Mouse (Mus musculus) limb, embryonic 11.5 days (tissue): Measurements from ENCODE around the gene F2r. TPM values are rescaled to one million over a fixed set of nuclear protein-coding genes. Genes with fewer than 3 reads are reported as not detected.

Experiments used
- ATAC-seq: fragments of 200-750 bp; cut with Nextera tagmentation; 2 replicates; pipeline ENCODE4 v1.8.0; 2017; ENCODE audit warnings: low read depth; ENCODE audit not compliant: insufficient number of reproducible peaks, low FRiP score, low TSS enrichment
- DNase-seq: peaks from one replicate; pipeline ENCODE4 v3.0.0-alpha.2; 2015; ENCODE audit warnings: low spot score
- H3K27ac ChIP-seq: fragments of 300-500 bp; sonication (generic); replicated peaks from 2 replicates; pipeline ENCODE4 v1.5.1; 2014; ENCODE audit warnings: low read depth, mild to moderate bottlenecking, low read length
- H3K27me3 ChIP-seq: fragments of 300-500 bp; sonication (generic); 2 replicates; pipeline ENCODE4 v1.6.1; 2014; ENCODE audit warnings: mild to moderate bottlenecking, low read length, mixed read lengths; ENCODE audit not compliant: control insufficient read depth, insufficient read depth
- H3K36me3 ChIP-seq: fragments of 300-500 bp; sonication (generic); 2 replicates; pipeline ENCODE4 v1.6.1; 2014; ENCODE audit warnings: mild to moderate bottlenecking, low read length, moderate library complexity, mixed read lengths; ENCODE audit not compliant: control insufficient read depth, insufficient read depth
- H3K4me1 ChIP-seq: fragments of 300-500 bp; sonication (generic); 2 replicates; pipeline ENCODE4 v1.6.1; 2014; ENCODE audit warnings: low read length, mixed read lengths; ENCODE audit not compliant: control insufficient read depth, insufficient read depth
- H3K4me2 ChIP-seq: fragments of 300-500 bp; sonication (generic); 2 replicates; pipeline ENCODE4 v1.6.1; 2014; ENCODE audit warnings: low read depth, mild to moderate bottlenecking, moderate library complexity; ENCODE audit not compliant: severe bottlenecking
- H3K4me3 ChIP-seq: fragments of 300-500 bp; sonication (generic); 2 replicates; pipeline ENCODE4 v1.5.1; 2014; ENCODE audit warnings: low read depth, low read length
- H3K9ac ChIP-seq: fragments of 300-500 bp; sonication (generic); 2 replicates; pipeline ENCODE4 v1.6.1; 2014; ENCODE audit warnings: mild to moderate bottlenecking, low read length
- H3K9me3 ChIP-seq: fragments of 300-500 bp; sonication (generic); 2 replicates; pipeline ENCODE4 v1.6.1; 2016; ENCODE audit warnings: low read length; ENCODE audit not compliant: control insufficient read depth
- WGBS: fragments of 180-500 bp; shearing (Covaris S2); extraction: QIAGEN DNeasy Blood & Tissue Kit; methylation state at CpG from one replicate; pipeline ENCODE4 v1.1.7; 2014; 5-methylcytosine and 5-hydroxymethylcytosine counted together
- polyA plus RNA-seq: library from polyadenylated mRNA; unstranded; fragments of >200 nt; fragmentation: Nextera tagmentation; extraction: Ambion mirVana; gene quantifications from 2 replicates; pipeline ENCODE4 v1.2.1, GENCODE M21; 2014

Gene F2r
- polyA plus RNA-seq, 1 experiment from 2014 or later = 157 TPM

DNA sequence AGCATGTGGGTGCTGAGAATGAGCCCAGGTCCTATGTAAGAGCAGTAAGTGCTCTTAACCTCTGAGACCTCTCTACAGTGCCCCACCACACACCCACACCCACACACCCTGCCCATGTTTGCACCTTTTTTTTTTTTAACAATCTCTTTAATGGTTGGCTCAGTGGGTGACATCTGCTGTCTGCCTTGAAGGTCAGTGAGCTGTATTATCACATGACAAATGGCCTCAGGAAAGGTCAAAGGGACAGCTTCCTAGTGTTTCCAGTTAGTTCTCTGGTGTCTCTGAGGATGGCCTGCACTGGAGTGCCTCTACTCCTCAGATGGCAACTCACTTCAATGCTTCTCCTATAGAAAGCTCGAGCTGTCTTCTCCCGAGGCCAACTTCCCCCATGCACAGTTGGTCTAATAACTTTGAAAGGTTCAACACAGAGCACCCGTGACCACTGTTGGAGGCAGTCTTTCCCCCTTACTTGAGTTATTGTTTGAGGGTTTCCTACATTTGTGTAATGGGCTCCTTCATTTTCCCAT lies 18.4 kb downstream of the F2r start:
- no peaks in the 10 kb centered on the region for H3K9me3 ChIP-seq
- H3K4me1 ChIP-seq = no peaks in the 10 kb centered on the region
- H3K4me2 ChIP-seq = no peak overlapping the region
- ATAC-seq (no peak), DNase-seq (no peak)
- 76% methylated on average over 3 of the region's 3 CpGs for WGBS
- no peak overlapping the region for H3K9ac ChIP-seq
- H3K27ac ChIP-seq = no peak overlapping the region
- no peak overlapping the region for H3K4me3 ChIP-seq
- H3K36me3 ChIP-seq = peaks cover 18% of the 10 kb centered on the region
- no peaks in the 10 kb centered on the region for H3K27me3 ChIP-seq

DNA sequence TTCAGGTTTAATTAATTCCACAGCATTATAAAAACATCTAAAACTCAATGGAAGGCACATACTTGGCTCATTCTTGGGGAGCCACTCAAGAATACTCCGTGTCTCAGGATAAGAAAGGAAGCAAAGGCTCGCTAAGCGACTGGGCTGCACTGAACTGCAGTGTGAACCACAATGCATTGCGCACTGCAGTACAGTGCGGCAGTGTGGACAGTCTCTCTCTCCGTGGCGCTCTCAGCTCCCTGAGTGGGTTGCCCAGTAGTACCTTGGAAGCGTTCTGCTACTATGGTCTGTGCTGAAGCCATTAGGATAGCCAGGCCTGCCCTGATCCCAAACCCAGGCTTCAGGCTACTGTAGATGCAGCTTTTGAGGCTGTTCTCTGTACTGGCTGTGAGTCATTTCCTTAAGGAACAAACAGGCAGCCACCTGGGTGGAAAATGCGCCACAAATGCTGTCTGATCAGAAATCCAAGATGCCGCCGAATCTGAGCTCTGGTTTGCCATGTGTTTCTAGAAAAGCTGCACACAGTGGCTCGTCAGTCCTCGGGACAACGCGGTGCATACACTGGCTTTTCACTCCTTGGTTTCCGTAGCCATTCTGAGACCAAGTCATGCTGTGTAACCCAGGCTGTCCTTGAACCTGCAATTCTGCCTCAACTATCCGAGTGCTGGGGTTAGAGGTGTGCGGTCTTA lies 19.9 kb downstream of the F2r start:
- WGBS = 89% methylated on average over 18 of the region's 18 CpGs
- H3K4me1 ChIP-seq = no peaks in the 10 kb centered on the region
- ATAC-seq = no peak
- DNase-seq = no peak
- H3K27ac ChIP-seq = no peak overlapping the region
- no peak overlapping the region for H3K4me3 ChIP-seq
- H3K9ac ChIP-seq = no peak overlapping the region
- H3K36me3 ChIP-seq = peaks cover 11% of the 10 kb centered on the region; the same call in 1 of the 2 replicates
- H3K27me3 ChIP-seq = no peaks in the 10 kb centered on the region
- no peak overlapping the region for H3K4me2 ChIP-seq
- H3K9me3 ChIP-seq = no peaks in the 10 kb centered on the region

DNA sequence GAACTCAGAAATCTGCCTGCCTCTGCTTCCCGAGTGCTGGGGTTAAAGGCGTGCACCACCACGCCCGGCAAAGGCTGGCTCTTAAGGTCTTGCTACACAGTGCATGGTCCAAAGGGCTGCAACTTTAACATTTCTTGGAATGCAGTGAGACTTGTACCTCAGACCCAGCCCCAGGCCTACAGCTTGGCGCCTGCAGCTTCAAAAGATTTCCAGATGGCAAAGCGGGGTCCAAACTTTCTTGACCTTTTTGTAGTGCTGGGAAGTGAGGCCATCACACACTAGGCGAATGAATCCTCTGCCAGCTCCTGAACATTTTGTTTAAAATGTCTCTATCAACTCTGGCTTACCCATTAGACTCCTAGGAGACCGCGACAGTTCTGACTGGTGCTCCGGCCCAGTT lies 20.7 kb downstream of the F2r start:
- no peaks in the 10 kb centered on the region for H3K27me3 ChIP-seq
- no peak overlapping the region for H3K27ac ChIP-seq
- 88% methylated on average over 10 of the region's 10 CpGs for WGBS
- DNase-seq = no peak
- peaks cover 8% of the 10 kb centered on the region; the same call in 1 of the 2 replicates for H3K36me3 ChIP-seq
- H3K9me3 ChIP-seq = no peaks in the 10 kb centered on the region
- H3K9ac ChIP-seq = no peak overlapping the region
- ATAC-seq = no peak
- no peak overlapping the region for H3K4me2 ChIP-seq
- no peak overlapping the region for H3K4me3 ChIP-seq
- H3K4me1 ChIP-seq = no peaks in the 10 kb centered on the region

DNA sequence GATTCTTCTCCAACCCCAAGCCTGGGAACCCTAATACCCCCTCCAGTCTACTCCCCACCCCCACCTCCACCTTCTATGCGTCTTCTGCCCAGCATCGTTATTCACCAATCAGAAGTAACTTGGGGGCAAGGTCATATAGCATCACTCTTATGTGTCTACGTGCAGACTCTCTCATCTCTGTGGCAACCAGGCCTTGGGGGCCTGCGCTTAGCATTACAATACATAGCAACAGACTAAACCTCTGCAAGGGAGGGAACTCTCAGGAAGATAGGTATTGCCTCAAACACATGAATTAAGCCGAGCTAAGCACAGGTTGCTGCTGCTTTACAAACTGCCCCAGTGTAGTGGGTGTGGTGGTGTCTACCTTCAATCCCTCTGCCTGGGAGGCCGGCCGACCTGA lies 21.6 kb downstream of the F2r start:
- H3K4me2 ChIP-seq = no peak overlapping the region
- no peak for ATAC-seq
- H3K27me3 ChIP-seq = no peaks in the 10 kb centered on the region
- H3K27ac ChIP-seq = no peak overlapping the region
- no peak for DNase-seq
- H3K9ac ChIP-seq = no peak overlapping the region
- H3K4me3 ChIP-seq = no peak overlapping the region
- H3K9me3 ChIP-seq = no peaks in the 10 kb centered on the region
- 87% methylated on average over 7 of the region's 7 CpGs for WGBS
- no peaks in the 10 kb centered on the region for H3K4me1 ChIP-seq
- peaks cover 5% of the 10 kb centered on the region; the same call in 1 of the 2 replicates for H3K36me3 ChIP-seq

DNA sequence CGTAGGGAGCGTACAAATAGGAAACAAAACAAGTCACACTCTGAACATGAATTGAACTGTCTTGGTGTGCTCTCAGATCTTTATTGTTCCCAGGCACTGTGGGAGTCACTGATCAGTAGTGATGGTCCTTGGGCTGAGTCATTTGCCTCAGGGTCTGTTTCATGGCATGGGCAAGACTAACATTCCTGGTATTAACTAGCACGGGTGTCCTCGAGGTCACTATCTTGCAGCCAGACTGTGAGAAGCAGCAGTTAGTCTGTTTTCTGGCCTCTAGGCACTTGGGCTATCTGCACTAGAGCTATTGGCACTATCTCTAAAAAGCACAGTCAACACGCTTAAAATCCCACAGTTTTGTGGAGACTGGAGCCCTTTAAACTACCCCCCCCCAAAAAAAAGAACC lies 22.4 kb downstream of the F2r start:
- no peak overlapping the region for H3K27ac ChIP-seq
- 73% methylated on average over 5 of the region's 5 CpGs for WGBS

DNA sequence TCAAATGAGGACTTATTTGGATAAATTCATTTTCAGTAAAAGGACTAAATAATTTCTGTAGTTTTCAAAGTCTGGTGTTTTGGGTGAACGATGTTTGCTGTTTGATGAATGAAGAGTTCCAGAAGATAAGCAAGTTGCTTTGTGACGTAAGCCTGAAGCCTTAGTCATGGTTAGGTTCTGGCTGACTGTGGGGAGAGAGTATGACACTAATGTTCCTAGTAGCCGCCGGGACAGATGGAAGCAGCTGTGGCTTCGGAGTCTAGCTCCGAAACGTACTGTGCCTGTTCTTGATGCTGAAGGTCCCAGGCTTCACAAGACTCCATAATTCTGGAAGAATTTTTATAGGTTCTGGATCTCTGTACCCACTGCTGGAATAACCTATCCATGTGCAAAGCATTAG lies 22.9 kb downstream of the F2r start:
- Histone ChIP-seq H3K9ac (no peak overlapping the region), H3K9me3 (no peaks in the 10 kb centered on the region), H3K27me3 (no peaks in the 10 kb centered on the region), H3K4me3 (no peak overlapping the region), H3K27ac (no peak overlapping the region), H3K4me1 (no peaks in the 10 kb centered on the region), H3K4me2 (no peak overlapping the region), H3K36me3 (peaks cover 3% of the 10 kb centered on the region; the same call in 1 of the 2 replicates)
- ATAC-seq (no peak), DNase-seq (no peak)
- WGBS = 86% methylated on average over 7 of the region's 7 CpGs

More for the DNA sequence above, 22.4 kb downstream of the F2r start:
- Histone ChIP-seq H3K4me2 (no peak overlapping the region), H3K27me3 (no peaks in the 10 kb centered on the region), H3K4me1 (no peaks in the 10 kb centered on the region), H3K9ac (no peak overlapping the region), H3K4me3 (no peak overlapping the region), H3K36me3 (peaks cover 3% of the 10 kb centered on the region; the same call in 1 of the 2 replicates), H3K9me3 (no peaks in the 10 kb centered on the region)
- DNase-seq (no peak), ATAC-seq (no peak)

DNA sequence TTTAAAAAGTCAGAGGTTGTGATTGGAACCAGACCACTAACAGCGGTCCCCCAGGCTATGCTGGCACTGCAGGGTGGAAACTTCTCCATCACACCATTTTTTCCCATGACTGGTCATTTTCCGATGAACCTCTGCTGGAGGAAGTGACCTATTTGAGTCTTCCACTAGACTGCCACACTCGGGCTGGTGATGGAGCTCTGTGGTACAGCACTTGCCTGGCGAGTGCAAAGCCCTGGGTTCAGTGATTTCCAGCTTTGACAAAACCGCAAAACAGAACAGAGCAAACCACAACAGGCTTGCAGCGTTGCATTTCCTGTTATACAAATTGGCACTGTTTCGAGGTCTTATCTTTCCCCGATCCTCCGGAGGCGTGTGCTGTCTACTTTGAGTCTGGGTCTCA lies 25.4 kb downstream of the F2r start:
- Histone ChIP-seq H3K9ac (no peak overlapping the region), H3K36me3 (no peaks in the 10 kb centered on the region), H3K4me3 (no peak overlapping the region), H3K27ac (no peak overlapping the region), H3K4me1 (no peaks in the 10 kb centered on the region), H3K4me2 (no peak overlapping the region), H3K9me3 (no peaks in the 10 kb centered on the region), H3K27me3 (no peaks in the 10 kb centered on the region)
- 69% methylated on average over 10 of the region's 10 CpGs for WGBS
- DNase-seq = no peak
- no peak for ATAC-seq

DNA sequence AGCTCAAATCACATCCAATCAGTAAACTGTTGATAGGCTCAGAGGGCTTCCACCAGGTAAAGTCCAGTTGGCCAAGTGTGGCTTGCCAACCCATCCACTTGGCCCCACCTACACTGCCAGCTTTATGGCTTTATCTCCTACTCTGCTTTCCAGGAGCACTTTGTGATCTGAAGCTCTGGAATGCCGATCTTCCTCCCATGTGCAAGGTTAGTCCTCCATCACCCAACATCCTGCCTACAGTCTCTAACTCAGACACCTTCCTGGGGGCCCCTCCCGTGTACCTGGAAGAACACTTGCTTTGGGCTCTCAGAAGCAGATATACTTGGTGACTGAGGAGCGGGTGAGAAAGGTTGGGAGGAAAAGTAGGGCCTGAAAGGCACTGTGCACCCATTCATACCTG lies 26.7 kb downstream of the F2r start:
- no peaks in the 10 kb centered on the region for H3K36me3 ChIP-seq
- H3K4me1 ChIP-seq = no peaks in the 10 kb centered on the region
- ATAC-seq = no peak
- no peaks in the 10 kb centered on the region for H3K27me3 ChIP-seq
- no peak for DNase-seq
- H3K4me2 ChIP-seq = no peak overlapping the region
- WGBS = 83% methylated on average over 3 of the region's 3 CpGs
- H3K9me3 ChIP-seq = no peaks in the 10 kb centered on the region
- H3K4me3 ChIP-seq = no peak overlapping the region
- no peak overlapping the region for H3K27ac ChIP-seq
- no peak overlapping the region for H3K9ac ChIP-seq

DNA sequence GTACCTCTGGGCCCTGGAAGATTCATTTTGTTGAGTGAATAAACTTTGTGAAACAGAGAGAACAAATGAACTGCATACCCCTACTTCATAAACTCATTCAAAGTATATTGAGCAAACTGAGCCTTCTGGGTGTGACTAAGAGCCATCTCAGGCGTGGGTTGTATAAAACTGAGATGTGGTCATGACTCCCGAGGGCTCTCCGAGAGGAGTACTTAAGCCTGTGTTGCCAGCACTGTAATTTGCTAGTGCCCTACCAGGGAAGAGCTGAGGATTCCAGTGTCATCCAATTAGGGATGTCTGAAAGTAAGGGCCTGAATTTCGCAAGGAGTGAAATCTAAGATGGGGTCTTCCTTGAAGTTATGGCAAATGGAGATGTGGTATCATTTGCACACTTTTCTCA lies 30.7 kb downstream of the F2r start:
- no peaks in the 10 kb centered on the region for H3K36me3 ChIP-seq
- no peak overlapping the region for H3K4me2 ChIP-seq
- 94% methylated on average over 4 of the region's 4 CpGs for WGBS
- H3K9me3 ChIP-seq = no peaks in the 10 kb centered on the region
- no peaks in the 10 kb centered on the region for H3K4me1 ChIP-seq
- H3K27ac ChIP-seq = no peak overlapping the region
- H3K27me3 ChIP-seq = no peaks in the 10 kb centered on the region
- no peak overlapping the region for H3K4me3 ChIP-seq
- DNase-seq (no peak), ATAC-seq (no peak)
- H3K9ac ChIP-seq = no peak overlapping the region
